Mouse (Mus musculus): Measurements from ENCODE around the gene Wbp2. TPM values are rescaled to one million over a fixed set of nuclear protein-coding genes. Genes with fewer than 3 reads are reported as not detected.

Gene Wbp2
- 95.4 and 98.9 TPM in 2 replicates for polyA plus RNA-seq (2015; fragmentation: Nextera tagmentation; extraction: Ambion mirVana)

GRCm38 (mm10) chr11:116086258-116087193 lies at the start of gene Wbp2:
TSS of gene Wbp2 (minus strand) at chr11:116086995.
- peak; percentile 98 for ATAC-seq (ENCODE audit: low read depth)
- Histone ChIP-seq H3K4me3 (ENCODE audit: low read length) (peak within 1 kb of the TSS; percentile 59), H3K27ac (ENCODE audit: low read length) (peak within 1 kb of the TSS; percentile 91), H3K4me2 (ENCODE audit: low read depth, low read length) (peak within 1 kb of the TSS; percentile 70), H3K36me3 (ENCODE audit: control insufficient read depth, insufficient read depth, low read length) (peaks cover 19% of the 10 kb centered on the region), H3K9me3 (ENCODE audit: control insufficient read depth, low read length) (no peaks in the 10 kb centered on the region), H3K4me1 (replicated peaks; ENCODE audit: control insufficient read depth, insufficient read depth, low read length) (peaks cover 12% of the 10 kb centered on the region), H3K27me3 (ENCODE audit: control insufficient read depth, insufficient read depth, low read depth, low read length) (no peaks in the 10 kb centered on the region), H3K9ac (ENCODE audit: low read length) (peak within 1 kb of the TSS; percentile 63)
- 3% methylated on average over 38 of the region's 43 CpGs for WGBS

- peaks cover 11% of the 10 kb centered on the region for H3K36me3 ChIP-seq (ENCODE audit: control insufficient read depth, insufficient read depth, low read length)
- no peak overlapping the region for H3K9ac ChIP-seq (ENCODE audit: low read length)
- no peak overlapping the region for H3K27ac ChIP-seq (ENCODE audit: low read length)
- ATAC-seq (ENCODE audit: low read depth): no peak
- 82% methylated on average over 10 of the region's 10 CpGs for WGBS
- no peak overlapping the region for H3K4me3 ChIP-seq (ENCODE audit: low read length)
- H3K27me3 ChIP-seq (ENCODE audit: control insufficient read depth, insufficient read depth, low read depth, low read length): no peaks in the 10 kb centered on the region
- H3K4me2 ChIP-seq (ENCODE audit: low read depth, low read length): no peak overlapping the region
- H3K4me1 ChIP-seq (replicated peaks; ENCODE audit: control insufficient read depth, insufficient read depth, low read length): peaks cover 21% of the 10 kb centered on the region
- no peaks in the 10 kb centered on the region for H3K9me3 ChIP-seq (ENCODE audit: control insufficient read depth, low read length)
These were observed 47.4 kb upstream of the Wbp2 start for GRCm38 (mm10) chr11:116134171-116134570.

- H3K9ac ChIP-seq (ENCODE audit: low read length): no peak overlapping the region
- H3K4me1 ChIP-seq (replicated peaks; ENCODE audit: control insufficient read depth, insufficient read depth, low read length): peaks cover 21% of the 10 kb centered on the region
- H3K36me3 ChIP-seq (ENCODE audit: control insufficient read depth, insufficient read depth, low read length): peaks cover 11% of the 10 kb centered on the region
- no peak overlapping the region for H3K4me2 ChIP-seq (ENCODE audit: low read depth, low read length)
- H3K9me3 ChIP-seq (ENCODE audit: control insufficient read depth, low read length): no peaks in the 10 kb centered on the region
- no peak overlapping the region for H3K4me3 ChIP-seq (ENCODE audit: low read length)
- no peak for ATAC-seq (ENCODE audit: low read depth)
- H3K27ac ChIP-seq (ENCODE audit: low read length): no peak overlapping the region
- 75% methylated on average over 5 of the region's 5 CpGs for WGBS
- H3K27me3 ChIP-seq (ENCODE audit: control insufficient read depth, insufficient read depth, low read depth, low read length): no peaks in the 10 kb centered on the region
These were observed 46.7 kb upstream of the Wbp2 start for GRCm38 (mm10) chr11:116133497-116133896.

- Histone ChIP-seq H3K9me3 (ENCODE audit: control insufficient read depth, low read length) (no peaks in the 10 kb centered on the region), H3K4me3 (ENCODE audit: low read length) (no peak overlapping the region), H3K4me2 (ENCODE audit: low read depth, low read length) (no peak overlapping the region), H3K9ac (ENCODE audit: low read length) (no peak overlapping the region), H3K27ac (ENCODE audit: low read length) (no peak overlapping the region), H3K4me1 (replicated peaks; ENCODE audit: control insufficient read depth, insufficient read depth, low read length) (peaks cover 20% of the 10 kb centered on the region), H3K36me3 (ENCODE audit: control insufficient read depth, insufficient read depth, low read length) (peaks cover 11% of the 10 kb centered on the region), H3K27me3 (ENCODE audit: control insufficient read depth, insufficient read depth, low read depth, low read length) (no peaks in the 10 kb centered on the region)
- WGBS: 79% methylated on average over 16 of the region's 16 CpGs
- no peak for ATAC-seq (ENCODE audit: low read depth)
These were observed 45.9 kb upstream of the Wbp2 start for GRCm38 (mm10) chr11:116132366-116133333.

GRCm38 (mm10) chr11:116131349-116132170 lies 44.8 kb upstream of the Wbp2 start:
- H3K27ac ChIP-seq (ENCODE audit: low read length): peak overlapping the region; percentile 96
- no peak for ATAC-seq (ENCODE audit: low read depth)
- H3K27me3 ChIP-seq (ENCODE audit: control insufficient read depth, insufficient read depth, low read depth, low read length): no peaks in the 10 kb centered on the region
- H3K4me3 ChIP-seq (ENCODE audit: low read length): peak overlapping the region; percentile 66
- peaks cover 11% of the 10 kb centered on the region for H3K36me3 ChIP-seq (ENCODE audit: control insufficient read depth, insufficient read depth, low read length)
- no peaks in the 10 kb centered on the region for H3K9me3 ChIP-seq (ENCODE audit: control insufficient read depth, low read length)
- H3K4me2 ChIP-seq (ENCODE audit: low read depth, low read length): peak overlapping the region; percentile 61
- 75% methylated on average over 15 of the region's 15 CpGs for WGBS
- peak overlapping the region; percentile 79 for H3K9ac ChIP-seq (ENCODE audit: low read length)
- H3K4me1 ChIP-seq (replicated peaks; ENCODE audit: control insufficient read depth, insufficient read depth, low read length): peaks cover 25% of the 10 kb centered on the region

- Histone ChIP-seq H3K9ac (ENCODE audit: low read length) (peak within 1 kb of the TSS; percentile 79), H3K36me3 (ENCODE audit: control insufficient read depth, insufficient read depth, low read length) (peaks cover 18% of the 10 kb centered on the region), H3K9me3 (ENCODE audit: control insufficient read depth, low read length) (no peaks in the 10 kb centered on the region), H3K4me3 (ENCODE audit: low read length) (peak within 1 kb of the TSS; percentile 66), H3K27ac (ENCODE audit: low read length) (peak within 1 kb of the TSS; percentile 96), H3K4me1 (replicated peaks; ENCODE audit: control insufficient read depth, insufficient read depth, low read length) (peaks cover 25% of the 10 kb centered on the region), H3K27me3 (ENCODE audit: control insufficient read depth, insufficient read depth, low read depth, low read length) (no peaks in the 10 kb centered on the region), H3K4me2 (ENCODE audit: low read depth, low read length) (peak within 1 kb of the TSS; percentile 61)
- ATAC-seq (ENCODE audit: low read depth): peak; percentile 85
- WGBS: under 1% methylated on average over 68 of the region's 69 CpGs
These were observed 43.9 kb upstream of the Wbp2 start, which contains the start of gene Trim65 for GRCm38 (mm10) chr11:116130488-116131205. TSS of gene Trim65 (minus strand) at chr11:116131128.

GRCm38 (mm10) chr11:116129993-116130487 lies 43.2 kb upstream of the Wbp2 start:
- Histone ChIP-seq H3K9me3 (ENCODE audit: control insufficient read depth, low read length) (0 out of 2 replicates have a peak, but pooled peaks cover 2% of the 10 kb centered on the region), H3K36me3 (ENCODE audit: control insufficient read depth, insufficient read depth, low read length) (peaks cover 23% of the 10 kb centered on the region), H3K27me3 (ENCODE audit: control insufficient read depth, insufficient read depth, low read depth, low read length) (no peaks in the 10 kb centered on the region), H3K27ac (ENCODE audit: low read length) (peak overlapping the region; percentile 96), H3K4me3 (ENCODE audit: low read length) (peak overlapping the region; percentile 66), H3K9ac (ENCODE audit: low read length) (peak overlapping the region; percentile 79), H3K4me1 (replicated peaks; ENCODE audit: control insufficient read depth, insufficient read depth, low read length) (peaks cover 25% of the 10 kb centered on the region), H3K4me2 (ENCODE audit: low read depth, low read length) (peak overlapping the region; percentile 61)
- peak; percentile 0; the same call in 1 of the 2 replicates for ATAC-seq (ENCODE audit: low read depth)
- WGBS: 38% methylated on average over 8 of the region's 8 CpGs

Measured in lung, embryonic 16.5 days (tissue).